Mouse (Mus musculus): Measurements from ENCODE around the gene Ak4. TPM values are rescaled to one million over a fixed set of nuclear protein-coding genes. Genes with fewer than 3 reads are reported as not detected.

The Ak4 gene
- total RNA-seq, 2 experiments from 2014 or later = 2.2 to 3.8 TPM

- ATAC-seq (replicated peaks; ENCODE audit: low FRiP score, poor library complexity, severe bottlenecking) = no peak
Observed at GRCm38 (mm10) chr4:101450150-101450780, 31.2 kb downstream of the Ak4 start.

GRCm38 (mm10) chr4:101451089-101451488 lies 32.0 kb downstream of the Ak4 start:
- ATAC-seq (replicated peaks; ENCODE audit: low FRiP score, poor library complexity, severe bottlenecking) = no peak

- no peak for ATAC-seq (replicated peaks; ENCODE audit: low FRiP score, poor library complexity, severe bottlenecking)
Observed at GRCm38 (mm10) chr4:101452829-101453228, 33.8 kb downstream of the Ak4 start.

- no peak for ATAC-seq (replicated peaks; ENCODE audit: low FRiP score, poor library complexity, severe bottlenecking)
Observed at GRCm38 (mm10) chr4:101457176-101457575, 38.1 kb downstream of the Ak4 start.

GRCm38 (mm10) chr4:101458341-101458740 lies 39.3 kb downstream of the Ak4 start:
- peak; percentile 72; the same call in 1 of the 2 replicates for ATAC-seq (replicated peaks; ENCODE audit: low FRiP score, poor library complexity, severe bottlenecking)

- ATAC-seq (replicated peaks; ENCODE audit: low FRiP score, poor library complexity, severe bottlenecking) = no peak
Observed at GRCm38 (mm10) chr4:101459358-101459757, 40.3 kb downstream of the Ak4 start.

GRCm38 (mm10) chr4:101460114-101460513 lies 41.0 kb downstream of the Ak4 start:
- ATAC-seq (replicated peaks; ENCODE audit: low FRiP score, poor library complexity, severe bottlenecking) = no peak

- no peak for ATAC-seq (replicated peaks; ENCODE audit: low FRiP score, poor library complexity, severe bottlenecking)
Observed at GRCm38 (mm10) chr4:101462065-101462464, 43.0 kb downstream of the Ak4 start.

- no peak for ATAC-seq (replicated peaks; ENCODE audit: low FRiP score, poor library complexity, severe bottlenecking)
Observed at GRCm38 (mm10) chr4:101466264-101466663, 47.2 kb downstream of the Ak4 start.

GRCm38 (mm10) chr4:101469242-101469641 lies 50.2 kb downstream of the Ak4 start:
- ATAC-seq (replicated peaks; ENCODE audit: low FRiP score, poor library complexity, severe bottlenecking) = no peak

- no peak for ATAC-seq (replicated peaks; ENCODE audit: low FRiP score, poor library complexity, severe bottlenecking)
Observed at GRCm38 (mm10) chr4:101470543-101470942, 51.5 kb downstream of the Ak4 start.

- no peak for ATAC-seq (replicated peaks; ENCODE audit: low FRiP score, poor library complexity, severe bottlenecking)
Observed at GRCm38 (mm10) chr4:101472767-101473166, 53.7 kb downstream of the Ak4 start.

- ATAC-seq (replicated peaks; ENCODE audit: low FRiP score, poor library complexity, severe bottlenecking) = no peak
Observed at GRCm38 (mm10) chr4:101490320-101490917, 71.3 kb downstream of the Ak4 start.

- ATAC-seq (replicated peaks; ENCODE audit: low FRiP score, poor library complexity, severe bottlenecking) = no peak
Observed at GRCm38 (mm10) chr4:101491704-101492103, 72.6 kb downstream of the Ak4 start.

GRCm38 (mm10) chr4:101493611-101494197 lies 74.6 kb downstream of the Ak4 start:
- no peak for ATAC-seq (replicated peaks; ENCODE audit: low FRiP score, poor library complexity, severe bottlenecking)

GRCm38 (mm10) chr4:101496188-101496533 lies 77.1 kb downstream of the Ak4 start:
- ATAC-seq (replicated peaks; ENCODE audit: low FRiP score, poor library complexity, severe bottlenecking) = no peak

- ATAC-seq (replicated peaks; ENCODE audit: low FRiP score, poor library complexity, severe bottlenecking) = no peak
Observed at GRCm38 (mm10) chr4:101496534-101497237, 77.6 kb downstream of the Ak4 start, which contains the start of gene Dnajc6. Gene Dnajc6 (plus strand): TSS chr4:101496648.

GRCm38 (mm10) chr4:101497336-101497735 lies 78.3 kb downstream of the Ak4 start:
- ATAC-seq (replicated peaks; ENCODE audit: low FRiP score, poor library complexity, severe bottlenecking) = no peak

GRCm38 (mm10) chr4:101504470-101505007 lies 85.5 kb downstream of the Ak4 start:
- ATAC-seq (replicated peaks; ENCODE audit: low FRiP score, poor library complexity, severe bottlenecking) = no peak

- ATAC-seq (replicated peaks; ENCODE audit: low FRiP score, poor library complexity, severe bottlenecking) = no peak
Observed at GRCm38 (mm10) chr4:101505966-101506365, 86.9 kb downstream of the Ak4 start.

Measured in erythroblast, adult 5-6 weeks (primary cell).